Mouse (Mus musculus): ENCODE data around the gene Nfasc. TPM values are rescaled to one million over a fixed set of nuclear protein-coding genes. Genes with fewer than 3 reads are reported as not detected.

Nfasc gene
- total RNA-seq, 2 experiments from 2014 or later = 125 to 134 TPM

- intact Hi-C loops (cut with DNase I) = no loop called here
- no peak for DNase-seq (ENCODE audit: extremely low spot score in 1 of 2, low spot score in 2 of 2)
Measured at GRCm38 (mm10) chr1:132659604-132660003, 82.0 kb downstream of the Nfasc start.

- peak in 1 of 2 experiments; percentile 29 for DNase-seq (ENCODE audit: extremely low spot score in 1 of 2, low spot score in 2 of 2)
- intact Hi-C loops (cut with DNase I) = no loop called here
Measured at GRCm38 (mm10) chr1:132655611-132656010, 86.0 kb downstream of the Nfasc start.

GRCm38 (mm10) chr1:132654769-132655168, 86.8 kb downstream of the Nfasc start:
- intact Hi-C loops (cut with DNase I) = no loop called here
- no peak for DNase-seq (ENCODE audit: extremely low spot score in 1 of 2, low spot score in 2 of 2)

- peak in 1 of 2 experiments; percentile 61 for DNase-seq (ENCODE audit: extremely low spot score in 1 of 2, low spot score in 2 of 2)
- intact Hi-C loops (cut with DNase I) = no loop called here
Measured at GRCm38 (mm10) chr1:132653841-132654457, 87.6 kb downstream of the Nfasc start.

- DNase-seq (ENCODE audit: extremely low spot score in 1 of 2, low spot score in 2 of 2) = no peak
- intact Hi-C loops (cut with DNase I) = no loop called here
Measured at GRCm38 (mm10) chr1:132653161-132653560, 88.4 kb downstream of the Nfasc start.

- intact Hi-C loops (cut with DNase I) = no loop called here
Measured at GRCm38 (mm10) chr1:132650680-132651079, 90.9 kb downstream of the Nfasc start.

GRCm38 (mm10) chr1:132647958-132648357, 93.6 kb downstream of the Nfasc start:
- DNase-seq (ENCODE audit: extremely low spot score in 1 of 2, low spot score in 2 of 2) = peak in 1 of 2 experiments; percentile 12
- intact Hi-C loops (cut with DNase I) = no loop called here

More at GRCm38 (mm10) chr1:132650680-132651079, 90.9 kb downstream of the Nfasc start:
- DNase-seq (ENCODE audit: extremely low spot score in 1 of 2, low spot score in 2 of 2) = no peak

GRCm38 (mm10) chr1:132641049-132641795, 100.4 kb downstream of the Nfasc start:
- intact Hi-C loops (cut with DNase I) = no loop called here
- DNase-seq (ENCODE audit: extremely low spot score in 1 of 2, low spot score in 2 of 2) = peak in 1 of 2 experiments; percentile 51

- DNase-seq (ENCODE audit: extremely low spot score in 1 of 2, low spot score in 2 of 2) = no peak
- intact Hi-C loops (cut with DNase I) = no loop called here
Measured at GRCm38 (mm10) chr1:132640256-132640655, 101.3 kb downstream of the Nfasc start.

- peak in 1 of 2 experiments; percentile 22 for DNase-seq (ENCODE audit: extremely low spot score in 1 of 2, low spot score in 2 of 2)
- intact Hi-C loops (cut with DNase I) = no loop called here
Measured at GRCm38 (mm10) chr1:132637346-132637745, 104.3 kb downstream of the Nfasc start.

- peak; percentile 26 to 51 for DNase-seq (ENCODE audit: extremely low spot score in 1 of 2, low spot score in 2 of 2)
- intact Hi-C loops (cut with DNase I) = no loop called here
Measured at GRCm38 (mm10) chr1:132629611-132630370, 111.8 kb downstream of the Nfasc start.

GRCm38 (mm10) chr1:132628599-132628998, 113.0 kb downstream of the Nfasc start:
- intact Hi-C loops (cut with DNase I) = no loop called here
- DNase-seq (ENCODE audit: extremely low spot score in 1 of 2, low spot score in 2 of 2) = peak in 1 of 2 experiments; percentile 8

- peak in 1 of 2 experiments; percentile 15 for DNase-seq (ENCODE audit: extremely low spot score in 1 of 2, low spot score in 2 of 2)
- intact Hi-C loops (cut with DNase I) = no loop called here
Measured at GRCm38 (mm10) chr1:132628183-132628582, 113.4 kb downstream of the Nfasc start.

- no peak for DNase-seq (ENCODE audit: extremely low spot score in 1 of 2, low spot score in 2 of 2)
- intact Hi-C loops (cut with DNase I) = no loop called here
Measured at GRCm38 (mm10) chr1:132626125-132626756, 115.4 kb downstream of the Nfasc start.

- DNase-seq (ENCODE audit: extremely low spot score in 1 of 2, low spot score in 2 of 2) = no peak
- intact Hi-C loops (cut with DNase I) = no loop called here
Measured at GRCm38 (mm10) chr1:132625034-132625433, 116.6 kb downstream of the Nfasc start.

GRCm38 (mm10) chr1:132624466-132624865, 117.1 kb downstream of the Nfasc start:
- intact Hi-C loops (cut with DNase I) = no loop called here

GRCm38 (mm10) chr1:132623641-132624336, 117.8 kb downstream of the Nfasc start:
- intact Hi-C loops (cut with DNase I) = no loop called here
- DNase-seq (ENCODE audit: extremely low spot score in 1 of 2, low spot score in 2 of 2) = no peak

More at GRCm38 (mm10) chr1:132624466-132624865, 117.1 kb downstream of the Nfasc start:
- no peak for DNase-seq (ENCODE audit: extremely low spot score in 1 of 2, low spot score in 2 of 2)

GRCm38 (mm10) chr1:132612066-132612465, 129.5 kb downstream of the Nfasc start:
- intact Hi-C loops (cut with DNase I) = no loop called here
- DNase-seq (ENCODE audit: extremely low spot score in 1 of 2, low spot score in 2 of 2) = no peak
